Mouse (Mus musculus) liver, postnatal 0 days (tissue): ENCODE measurements around the gene Ugt1a6a. TPM values are rescaled to one million over a fixed set of nuclear protein-coding genes. Genes with fewer than 3 reads are reported as not detected.

Source experiments
- ATAC-seq: fragments of 200-750 bp; cut with Nextera tagmentation; 2 replicates; pipeline ENCODE4 v1.8.0; 2017; ENCODE audit warnings: mild to moderate bottlenecking, moderate library complexity
- DNase-seq: peaks from one replicate; pipeline ENCODE4 v3.0.0-alpha.2; 2016
- H3K27ac ChIP-seq: fragments of 300-500 bp; sonication (generic); 2 replicates; pipeline ENCODE4 v1.5.1; 2014; ENCODE audit warnings: antibody characterized with exemption, moderate library complexity, mild to moderate bottlenecking, low read depth
- H3K27me3 ChIP-seq: fragments of 300-500 bp; sonication (generic); 2 replicates; pipeline ENCODE4 v1.6.1; 2014; ENCODE audit warnings: low read length, control low read depth, mixed read lengths; ENCODE audit not compliant: insufficient read depth
- H3K36me3 ChIP-seq: fragments of 300-500 bp; sonication (generic); replicated peaks from 2 replicates; pipeline ENCODE4 v1.6.1; 2014; ENCODE audit warnings: mild to moderate bottlenecking, control low read depth, low read length, moderate library complexity, mixed read lengths; ENCODE audit not compliant: insufficient read depth
- H3K4me1 ChIP-seq: fragments of 300-500 bp; sonication (generic); 2 replicates; pipeline ENCODE4 v1.6.1; 2014; ENCODE audit warnings: antibody characterized with exemption, mild to moderate bottlenecking, control low read depth; ENCODE audit not compliant: insufficient read depth
- H3K4me2 ChIP-seq: fragments of 300-500 bp; sonication (generic); 2 replicates; pipeline ENCODE4 v1.6.1; 2014; ENCODE audit warnings: low read depth, mild to moderate bottlenecking, low read length, moderate library complexity, mixed read lengths
- H3K4me3 ChIP-seq: fragments of 300-500 bp; sonication (generic); 2 replicates; pipeline ENCODE4 v1.5.1; 2014; ENCODE audit warnings: low read depth, low read length
- H3K9ac ChIP-seq: fragments of 300-500 bp; sonication (generic); replicated peaks from 2 replicates; pipeline ENCODE4 v1.6.1; 2014; ENCODE audit warnings: mild to moderate bottlenecking, moderate library complexity
- H3K9me3 ChIP-seq: fragments of 300-500 bp; sonication (generic); 2 replicates; pipeline ENCODE4 v1.6.1; 2016; ENCODE audit warnings: mild to moderate bottlenecking, control low read depth, low read length, mixed read lengths
- CTCF ChIP-seq: sonication (generic); IDR thresholded peaks from 2 replicates; pipeline ENCODE4 v1.5.1; 2016; ENCODE audit warnings: antibody characterized with exemption, low read depth
- EP300 ChIP-seq: IDR thresholded peaks from 2 replicates; pipeline ENCODE4 v1.6.1; 2016; ENCODE audit warnings: antibody characterized with exemption, low read depth, mild to moderate bottlenecking
- WGBS: fragments of 180-500 bp; shearing (Covaris S2); extraction: QIAGEN DNeasy Blood & Tissue Kit; methylation state at CpG from one replicate; pipeline ENCODE4 v1.1.7; 2014; ENCODE audit not compliant: insufficient replicate concordance; 5-methylcytosine and 5-hydroxymethylcytosine counted together
- polyA plus RNA-seq: library from polyadenylated mRNA; unstranded; fragments of >200 nt; fragmentation: Nextera tagmentation; extraction: Ambion mirVana; gene quantifications from 2 replicates; pipeline ENCODE4 v1.2.1, GENCODE M21; 2015

The Ugt1a6a gene
- polyA plus RNA-seq, 1 experiment from 2014 or later, result 27.7 TPM

DNA sequence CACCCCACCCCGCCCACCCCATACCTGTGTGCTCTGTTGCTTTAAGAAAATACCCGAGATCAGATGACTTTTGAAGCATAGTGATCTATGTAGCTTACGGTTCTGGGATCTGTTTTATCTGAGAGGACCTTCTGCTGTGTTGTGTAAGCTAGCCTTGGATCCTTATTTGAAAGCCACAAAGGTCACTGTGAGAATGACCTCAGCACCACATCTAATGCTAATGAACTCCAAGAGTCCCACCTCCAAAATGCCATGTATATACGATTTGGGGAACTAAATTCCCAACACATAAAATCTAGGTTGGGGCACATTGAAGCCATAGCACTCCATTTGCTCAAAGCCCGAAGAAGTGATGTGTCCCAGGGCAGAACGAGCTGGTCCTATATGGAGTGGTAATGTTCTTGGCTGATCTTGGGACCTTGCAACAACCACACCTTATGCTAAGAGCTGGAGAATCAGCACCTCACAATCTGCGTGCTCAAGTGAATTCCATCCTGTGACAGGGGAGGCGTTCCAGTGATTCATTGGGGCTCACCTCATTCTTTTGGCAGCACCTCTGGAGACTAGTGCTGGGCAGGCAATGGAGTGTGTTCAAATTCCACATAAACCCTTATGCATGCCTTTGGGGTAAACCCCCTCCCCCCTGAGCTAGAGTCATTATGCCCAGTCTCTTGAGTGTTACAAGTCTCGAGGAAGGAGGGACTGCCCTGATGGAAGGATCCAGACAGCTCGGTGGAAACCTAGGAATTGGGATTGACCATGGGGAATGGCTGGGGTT lies 122.5 kb downstream of the Ugt1a6a start:
- WGBS, result 71% methylated on average over 10 of the region's 10 CpGs
- H3K27me3 ChIP-seq, result no peaks in the 10 kb centered on the region
- H3K9me3 ChIP-seq, result 0 out of 2 replicates have a peak, but pooled peaks cover 2% of the 10 kb centered on the region
- no peak overlapping the region for H3K4me3 ChIP-seq
- H3K9ac ChIP-seq, result no peak overlapping the region
- peaks cover 10% of the 10 kb centered on the region for H3K36me3 ChIP-seq
- DNase-seq (no peak), ATAC-seq (no peak)
- H3K4me1 ChIP-seq, result peaks cover 59% of the 10 kb centered on the region
- no peak overlapping the region for H3K27ac ChIP-seq
- no peak overlapping the region for H3K4me2 ChIP-seq
- no peak for TF ChIP-seq EP300
- no peak for TF ChIP-seq CTCF

DNA sequence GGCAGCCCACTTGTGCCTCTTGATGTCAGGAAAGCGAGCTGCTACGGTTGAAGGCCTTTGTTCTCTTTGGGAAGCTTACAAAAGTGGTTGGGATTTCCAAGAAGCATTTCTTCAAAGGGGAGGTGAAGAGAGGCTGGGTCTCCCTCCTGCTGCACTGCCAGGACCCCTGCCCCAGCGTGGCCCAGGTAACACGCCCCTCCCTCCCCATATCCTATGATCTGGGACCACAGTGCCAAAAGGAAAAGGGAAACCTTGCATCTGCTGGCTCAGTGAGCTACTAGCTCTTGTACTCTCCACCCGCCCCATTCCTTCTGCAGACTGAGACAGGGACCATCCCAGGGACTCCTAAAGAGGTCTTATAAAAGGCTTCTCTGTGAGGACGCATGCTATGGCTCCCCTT lies 123.1 kb downstream of the Ugt1a6a start:
- no peak for ATAC-seq
- whole genome bisulfite sequencing, result 75% methylated on average over 6 of the region's 6 CpGs

DNA sequence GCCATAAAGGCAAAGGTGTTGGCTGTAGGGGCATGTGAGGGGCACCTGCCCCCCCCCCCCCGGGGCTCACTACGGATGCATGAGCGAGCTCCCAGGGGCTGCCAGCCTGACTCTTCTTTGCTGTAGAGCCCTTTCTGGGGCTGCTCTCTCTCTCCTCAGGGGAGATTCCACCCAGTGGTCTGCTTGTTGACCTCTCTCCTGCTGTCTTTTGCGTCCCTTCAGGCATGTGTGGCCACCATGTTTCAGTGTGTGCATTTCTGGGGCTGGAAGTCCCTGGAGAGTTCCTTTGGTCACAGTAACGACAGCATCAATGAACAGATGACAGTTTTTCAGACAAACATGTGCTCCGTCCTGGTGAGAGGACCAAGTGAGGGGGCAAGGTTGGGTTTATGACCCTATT lies 123.8 kb downstream of the Ugt1a6a start:
- no peaks in the 10 kb centered on the region for H3K9me3 ChIP-seq
- H3K4me2 ChIP-seq, result no peak overlapping the region
- WGBS, result 60% methylated on average over 6 of the region's 6 CpGs
- H3K27me3 ChIP-seq, result no peaks in the 10 kb centered on the region
- no peak overlapping the region for H3K9ac ChIP-seq
- H3K4me1 ChIP-seq, result peaks cover 60% of the 10 kb centered on the region
- H3K27ac ChIP-seq, result no peak overlapping the region
- TF ChIP-seq EP300, result no peak
- no peak for TF ChIP-seq CTCF
- H3K4me3 ChIP-seq, result no peak overlapping the region
- DNase-seq (no peak), ATAC-seq (no peak)
- peaks cover 23% of the 10 kb centered on the region for H3K36me3 ChIP-seq

More for the DNA sequence above, 123.1 kb downstream of the Ugt1a6a start:
- H3K9me3 ChIP-seq, result no peaks in the 10 kb centered on the region
- peaks cover 65% of the 10 kb centered on the region for H3K4me1 ChIP-seq
- no peak overlapping the region for H3K4me2 ChIP-seq
- no peak overlapping the region for H3K27ac ChIP-seq
- no peak for DNase-seq
- H3K9ac ChIP-seq, result no peak overlapping the region
- H3K4me3 ChIP-seq, result no peak overlapping the region
- peaks cover 16% of the 10 kb centered on the region for H3K36me3 ChIP-seq
- TF ChIP-seq CTCF, result no peak
- no peak for TF ChIP-seq EP300
- H3K27me3 ChIP-seq, result no peaks in the 10 kb centered on the region

DNA sequence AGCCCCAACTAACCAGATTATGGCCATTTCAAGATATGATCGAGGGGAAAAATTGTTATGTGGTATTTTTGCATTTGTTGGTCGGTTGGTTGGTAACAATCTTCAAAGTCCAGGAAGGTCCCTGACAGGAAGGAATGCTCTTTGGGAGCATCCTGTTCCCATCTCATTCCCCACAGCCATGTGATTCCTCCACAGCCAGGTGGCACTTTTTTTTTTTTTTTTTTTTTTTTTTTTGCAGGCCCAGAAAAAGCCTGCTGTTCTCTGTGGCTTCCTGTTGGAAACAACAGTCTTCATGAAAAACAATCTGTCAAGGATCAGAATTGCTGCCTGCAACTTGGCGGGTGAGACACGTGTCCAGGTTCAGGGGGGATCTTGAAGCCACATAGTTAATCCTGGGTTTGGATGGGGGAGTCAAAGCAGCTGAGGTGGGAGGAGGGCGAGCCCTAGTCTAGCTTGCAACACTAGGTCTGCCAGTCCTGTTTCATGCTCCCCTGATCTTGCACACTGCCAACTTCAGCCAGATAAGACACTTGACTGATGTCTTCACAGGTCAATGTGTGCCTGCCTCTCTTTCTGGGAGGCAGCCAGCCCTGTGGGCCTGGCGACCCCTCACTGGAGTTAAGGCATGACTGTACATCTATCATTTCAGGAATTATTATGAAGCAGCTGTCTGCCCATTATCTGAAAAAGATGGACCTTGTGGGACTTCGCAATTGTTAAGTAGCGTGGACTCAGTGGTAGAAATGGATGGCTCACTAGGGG lies 124.5 kb downstream of the Ugt1a6a start:
- Histone ChIP-seq H3K4me2 (no peak overlapping the region), H3K4me3 (no peak overlapping the region), H3K9ac (0 out of 2 replicates have a peak overlapping the region, but pooled peaks have one; percentile 1), H3K27me3 (no peaks in the 10 kb centered on the region), H3K4me1 (peaks cover 54% of the 10 kb centered on the region), H3K36me3 (peaks cover 30% of the 10 kb centered on the region), H3K27ac (peak overlapping the region; percentile 53), H3K9me3 (no peaks in the 10 kb centered on the region)
- WGBS, result 60% methylated on average over 8 of the region's 8 CpGs
- ATAC-seq, result no peak
- no peak for DNase-seq
- TF ChIP-seq EP300 (no peak), CTCF (no peak)

DNA sequence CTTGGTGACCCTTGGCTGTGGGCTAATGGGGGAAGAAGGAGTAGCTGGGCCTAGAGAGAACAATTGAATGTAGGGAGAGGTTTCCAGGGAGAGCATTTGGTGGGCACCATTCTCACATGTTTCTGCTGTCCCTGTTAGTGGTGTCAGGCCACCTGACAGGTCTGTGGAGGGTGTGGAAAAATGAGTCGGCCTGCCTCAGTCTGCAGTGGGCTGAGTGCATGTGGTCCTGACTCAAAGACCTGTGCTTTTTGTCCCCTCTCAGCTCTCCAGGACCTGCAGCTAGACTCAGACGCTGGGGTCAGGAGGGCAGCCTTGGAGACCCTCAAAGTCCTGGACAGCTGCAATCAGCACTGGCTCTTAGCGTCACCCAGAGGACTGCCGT lies 125.0 kb downstream of the Ugt1a6a start:
- H3K9ac ChIP-seq, result 0 out of 2 replicates have a peak overlapping the region, but pooled peaks have one; percentile 1
- H3K27ac ChIP-seq, result peak overlapping the region; percentile 53
- WGBS, result 70% methylated on average over 4 of the region's 4 CpGs
- TF ChIP-seq EP300, result no peak
- TF ChIP-seq CTCF, result no peak
- peaks cover 54% of the 10 kb centered on the region for H3K4me1 ChIP-seq
- DNase-seq (no peak), ATAC-seq (peak; percentile 4)
- H3K9me3 ChIP-seq, result no peaks in the 10 kb centered on the region
- H3K36me3 ChIP-seq, result peaks cover 36% of the 10 kb centered on the region
- no peaks in the 10 kb centered on the region for H3K27me3 ChIP-seq
- no peak overlapping the region for H3K4me3 ChIP-seq
- no peak overlapping the region for H3K4me2 ChIP-seq

DNA sequence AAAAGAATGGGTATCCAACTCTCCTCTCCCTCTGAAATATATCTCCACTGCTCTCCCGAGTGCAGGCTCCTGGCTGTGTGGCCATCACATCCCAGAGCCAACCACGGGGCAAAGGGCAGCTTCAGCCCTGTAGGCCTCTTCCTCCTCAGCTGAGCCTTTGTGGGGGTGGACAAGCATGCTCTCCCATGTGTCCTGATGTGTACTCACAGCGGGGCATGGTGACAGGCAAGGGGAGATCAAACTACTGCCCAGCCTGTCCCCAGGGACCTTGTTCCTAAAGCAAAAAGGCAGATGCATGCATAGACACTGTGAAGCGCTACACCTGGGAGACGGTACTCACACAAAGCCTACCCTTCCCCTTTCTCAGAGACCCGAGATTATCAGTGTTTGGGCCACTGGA lies 125.5 kb downstream of the Ugt1a6a start:
- Histone ChIP-seq H3K27ac (peak overlapping the region; percentile 53), H3K27me3 (no peaks in the 10 kb centered on the region), H3K9ac (0 out of 2 replicates have a peak overlapping the region, but pooled peaks have one; percentile 1), H3K4me1 (peaks cover 54% of the 10 kb centered on the region), H3K4me2 (peak overlapping the region; percentile 1; the same call in 1 of the 2 replicates), H3K4me3 (no peak overlapping the region), H3K9me3 (no peaks in the 10 kb centered on the region), H3K36me3 (peaks cover 41% of the 10 kb centered on the region)
- ATAC-seq (peak; percentile 83), DNase-seq (peak; percentile 94)
- no peak for TF ChIP-seq EP300
- TF ChIP-seq CTCF, result no peak
- WGBS, result 50% methylated on average over 6 of the region's 6 CpGs
